Mouse (Mus musculus) small intestine, adult 2 months (tissue): ENCODE data around the gene Cxcr5. TPM values are rescaled to one million over a fixed set of nuclear protein-coding genes. Genes with fewer than 3 reads are reported as not detected.

Experiments
- H3K27ac ChIP-seq: fragments of 200-500 bp; 2 replicates; pipeline ENCODE4 v1.5.1; 2012; ENCODE audit warnings: low read depth, low read length, control low read depth, inconsistent platforms; ENCODE audit not compliant: insufficient read depth
- H3K27me3 ChIP-seq: fragments of 200-500 bp; 2 replicates; pipeline ENCODE4 v1.6.1; 2012; ENCODE audit warnings: mild to moderate bottlenecking, moderate library complexity, low read length, inconsistent platforms; ENCODE audit not compliant: control insufficient read depth, insufficient read depth
- H3K36me3 ChIP-seq: fragments of 200-500 bp; 2 replicates; pipeline ENCODE4 v1.6.1; 2012; ENCODE audit warnings: mild to moderate bottlenecking, low read length, control low read depth, inconsistent platforms; ENCODE audit not compliant: control insufficient read depth, insufficient read depth
- H3K4me1 ChIP-seq: fragments of 200-500 bp; 2 replicates; pipeline ENCODE4 v1.6.1; 2012; ENCODE audit warnings: low read length, inconsistent platforms, mixed read lengths; ENCODE audit not compliant: control insufficient read depth, insufficient read depth, insufficient read length
- H3K4me3 ChIP-seq: fragments of 200-500 bp; 2 replicates; pipeline ENCODE4 v1.5.1; 2012; ENCODE audit warnings: low read depth, mild to moderate bottlenecking, control low read depth, inconsistent platforms, low read length, moderate library complexity
- CTCF ChIP-seq: fragments of 200-500 bp; IDR thresholded peaks from 2 replicates; pipeline ENCODE4 v1.5.1; 2012; ENCODE audit warnings: low read depth, mild to moderate bottlenecking, control low read depth, inconsistent platforms, low read length, moderate library complexity, mixed read lengths; ENCODE audit not compliant: insufficient replicate concordance, insufficient read length; ENCODE audit errors: extremely low read depth
- POLR2A ChIP-seq: fragments of 200-500 bp; IDR thresholded peaks from 2 replicates; pipeline ENCODE4 v1.6.1; 2012; ENCODE audit warnings: low read depth, mild to moderate bottlenecking, control low read depth, inconsistent platforms, low read length, moderate library complexity
- WGBS: fragments of 180-500 bp; shearing (Covaris S2); methylation state at CpG from one replicate; pipeline ENCODE4 v1.1.7; 2018; 5-methylcytosine and 5-hydroxymethylcytosine counted together
- polyA plus RNA-seq: library from polyadenylated mRNA; depleted of rRNA; stranded (reverse); fragments of >200 nt; gene quantifications from 2 replicates; pipeline ENCODE4 v1.2.3, GENCODE M21; 2012

Gene Cxcr5
- polyA plus RNA-seq, 1 experiment, result 5.7 TPM

- TF ChIP-seq POLR2A, result no peak
- TF ChIP-seq CTCF, result no peak
- under 1% methylated on average over 38 of the region's 38 CpGs for WGBS
- Histone ChIP-seq H3K27ac (peak overlapping the region; percentile 74), H3K4me1 (peaks cover 7% of the 10 kb centered on the region), H3K27me3 (no peaks in the 10 kb centered on the region), H3K36me3 (peaks cover 12% of the 10 kb centered on the region), H3K4me3 (peak overlapping the region; percentile 74)
These were observed 42.0 kb upstream of the Cxcr5 start for GRCm38 (mm10) chr9:44603454-44604289.

- peaks cover 7% of the 10 kb centered on the region for H3K4me1 ChIP-seq
- H3K4me3 ChIP-seq, result no peak overlapping the region
- no peak for TF ChIP-seq CTCF
- H3K27me3 ChIP-seq, result no peaks in the 10 kb centered on the region
- WGBS, result 63% methylated on average over 6 of the region's 6 CpGs
- H3K27ac ChIP-seq, result no peak overlapping the region
- peaks cover 5% of the 10 kb centered on the region for H3K36me3 ChIP-seq
These were observed 41.1 kb upstream of the Cxcr5 start for GRCm38 (mm10) chr9:44602766-44603165.

GRCm38 (mm10) chr9:44600801-44601200 lies 39.1 kb upstream of the Cxcr5 start:
- no peak overlapping the region for H3K4me3 ChIP-seq
- 84% methylated on average over 6 of the region's 6 CpGs for WGBS
- H3K27ac ChIP-seq, result no peak overlapping the region
- no peaks in the 10 kb centered on the region for H3K36me3 ChIP-seq
- TF ChIP-seq CTCF, result no peak
- no peak for TF ChIP-seq POLR2A
- peaks cover 5% of the 10 kb centered on the region for H3K4me1 ChIP-seq
- H3K27me3 ChIP-seq, result no peaks in the 10 kb centered on the region

- Histone ChIP-seq H3K27ac (0 out of 2 replicates have a peak overlapping the region, but pooled peaks have one; percentile 36), H3K4me3 (no peak overlapping the region)
- WGBS, result 14% methylated on average over 4 of the region's 6 CpGs
These were observed 37.9 kb upstream of the Cxcr5 start for GRCm38 (mm10) chr9:44599616-44600015.

GRCm38 (mm10) chr9:44598899-44599495 lies 37.3 kb upstream of the Cxcr5 start:
- Histone ChIP-seq H3K4me3 (peak overlapping the region; percentile 49), H3K27me3 (no peaks in the 10 kb centered on the region), H3K27ac (peak overlapping the region; percentile 36; the same call in 1 of the 2 replicates), H3K4me1 (peaks cover 9% of the 10 kb centered on the region), H3K36me3 (no peaks in the 10 kb centered on the region)
- WGBS, result 9% methylated on average over 18 of the region's 18 CpGs
- TF ChIP-seq CTCF (no peak), POLR2A (no peak)

More at GRCm38 (mm10) chr9:44599616-44600015, 37.9 kb upstream of the Cxcr5 start:
- no peaks in the 10 kb centered on the region for H3K27me3 ChIP-seq
- peaks cover 9% of the 10 kb centered on the region for H3K4me1 ChIP-seq
- no peaks in the 10 kb centered on the region for H3K36me3 ChIP-seq
- TF ChIP-seq CTCF, result no peak

GRCm38 (mm10) chr9:44597742-44598141 lies 36.1 kb upstream of the Cxcr5 start:
- H3K4me3 ChIP-seq, result no peak overlapping the region
- TF ChIP-seq POLR2A, result no peak
- no peak for TF ChIP-seq CTCF
- no peak overlapping the region for H3K27ac ChIP-seq
- H3K36me3 ChIP-seq, result no peaks in the 10 kb centered on the region
- 92% methylated on average over 2 of the region's 2 CpGs for WGBS
- H3K4me1 ChIP-seq, result peaks cover 9% of the 10 kb centered on the region
- no peaks in the 10 kb centered on the region for H3K27me3 ChIP-seq

GRCm38 (mm10) chr9:44595537-44595930 lies 33.9 kb upstream of the Cxcr5 start:
- no peak for TF ChIP-seq CTCF
- TF ChIP-seq POLR2A, result no peak
- Histone ChIP-seq H3K4me1 (peaks cover 11% of the 10 kb centered on the region), H3K36me3 (no peaks in the 10 kb centered on the region), H3K4me3 (no peak overlapping the region), H3K27me3 (no peaks in the 10 kb centered on the region), H3K27ac (0 out of 2 replicates have a peak overlapping the region, but pooled peaks have one; percentile 49)
- 29% methylated on average over 1 of the region's 1 CpGs for WGBS
